Mouse (Mus musculus): ENCODE measurements around the gene Pard3b. TPM values are rescaled to one million over a fixed set of nuclear protein-coding genes. Genes with fewer than 3 reads are reported as not detected.
A peak's percentile ranks its signal among the peaks of the same experiment; 100 is the strongest.

Pard3b gene
- total RNA-seq, 2 experiments from 2014 or later: 12.6 to 13.0 TPM

- DNase-seq: no peak
Measured at GRCm38 (mm10) chr1:61751008-61751407, 112.4 kb downstream of the Pard3b start.

GRCm38 (mm10) chr1:61756771-61757170 lies 118.1 kb downstream of the Pard3b start:
- DNase-seq: no peak

- peak; percentile 75 to 83 for DNase-seq
Measured at GRCm38 (mm10) chr1:61771213-61771612, 132.6 kb downstream of the Pard3b start.

GRCm38 (mm10) chr1:61778731-61779130 lies 140.1 kb downstream of the Pard3b start:
- no peak for DNase-seq

- DNase-seq: peak; percentile 13 to 29
Measured at GRCm38 (mm10) chr1:61779906-61780305, 141.3 kb downstream of the Pard3b start.

- DNase-seq: no peak
Measured at GRCm38 (mm10) chr1:61796296-61796695, 157.7 kb downstream of the Pard3b start.

GRCm38 (mm10) chr1:61820213-61820612 lies 181.6 kb downstream of the Pard3b start:
- no peak for DNase-seq

GRCm38 (mm10) chr1:61825560-61826191 lies 187.1 kb downstream of the Pard3b start:
- no peak for DNase-seq

- DNase-seq: no peak
Measured at GRCm38 (mm10) chr1:61837006-61837544, 198.5 kb downstream of the Pard3b start.

- DNase-seq: no peak
Measured at GRCm38 (mm10) chr1:61846606-61847005, 208.0 kb downstream of the Pard3b start.

GRCm38 (mm10) chr1:61849029-61849714 lies 210.5 kb downstream of the Pard3b start:
- no peak for DNase-seq

- no peak for DNase-seq
Measured at GRCm38 (mm10) chr1:61850471-61850870, 211.8 kb downstream of the Pard3b start.

GRCm38 (mm10) chr1:61851176-61851575 lies 212.6 kb downstream of the Pard3b start:
- no peak for DNase-seq

- DNase-seq: no peak
Measured at GRCm38 (mm10) chr1:61867286-61868082, 228.9 kb downstream of the Pard3b start.

GRCm38 (mm10) chr1:61874875-61875274 lies 236.3 kb downstream of the Pard3b start:
- DNase-seq: no peak

GRCm38 (mm10) chr1:61879706-61880470 lies 241.3 kb downstream of the Pard3b start:
- no peak for DNase-seq

- DNase-seq: peak; percentile 22 to 35
Measured at GRCm38 (mm10) chr1:61896048-61896447, 257.4 kb downstream of the Pard3b start.

GRCm38 (mm10) chr1:61903271-61904007 lies 264.8 kb downstream of the Pard3b start:
- no peak for DNase-seq

- DNase-seq: peak in 1 of 2 experiments; percentile 11
Measured at GRCm38 (mm10) chr1:61904036-61904435, 265.4 kb downstream of the Pard3b start.

GRCm38 (mm10) chr1:61912931-61913330 lies 274.3 kb downstream of the Pard3b start:
- DNase-seq: no peak

GRCm38 (mm10) chr1:61924958-61925357 lies 286.3 kb downstream of the Pard3b start:
- peak; percentile 10 to 23 for DNase-seq
